Mouse (Mus musculus) E14TG2a.4 (cell line): ENCODE measurements at regions not wholly inside any gene's neighbourhood (a gene's known extent, or its start where the extent isn't known, plus 50 kb on each side); places are given as distances from the start of the nearest gene placed in this dataset.

Experiments used
- H3K27me3 ChIP-seq: 2 replicates; pipeline ENCODE4 v1.6.1; 2014; ENCODE audit warnings: low read length, control low read depth; ENCODE audit not compliant: insufficient read depth
- H3K36me3 ChIP-seq: 2 replicates; pipeline ENCODE4 v1.6.1; 2014; ENCODE audit warnings: low read length, control low read depth; ENCODE audit not compliant: insufficient read depth
- H3K4me1 ChIP-seq: replicated peaks from 2 replicates; pipeline ENCODE4 v1.6.1; 2014; ENCODE audit warnings: low read depth, low read length, control low read depth
- H3K4me3 ChIP-seq: replicated peaks from 2 replicates; pipeline ENCODE4 v1.5.1; 2014; ENCODE audit warnings: mild to moderate bottlenecking, low read length
- H3K9me3 ChIP-seq: 2 replicates; pipeline ENCODE4 v1.6.1; 2014; ENCODE audit warnings: low read length, control low read depth
- CTCF ChIP-seq: conservative IDR thresholded peaks from 2 replicates; pipeline ENCODE4 v1.5.1; 2014; ENCODE audit warnings: low read length
- NANOG ChIP-seq: IDR thresholded peaks from 2 replicates; pipeline ENCODE4 v1.6.1; 2014; ENCODE audit warnings: borderline replicate concordance, low read length, mixed read lengths
- POU5F1 ChIP-seq: IDR thresholded peaks from 2 replicates; pipeline ENCODE4 v1.6.1; 2014; ENCODE audit warnings: low read length, borderline replicate concordance

- no peak overlapping the region for H3K4me3 ChIP-seq
- H3K36me3 ChIP-seq: no peaks in the 10 kb centered on the region
- H3K9me3 ChIP-seq: no peaks in the 10 kb centered on the region
- no peaks in the 10 kb centered on the region for H3K27me3 ChIP-seq
- H3K4me1 ChIP-seq: no peaks in the 10 kb centered on the region
- TF ChIP-seq NANOG: no peak
- no peak for TF ChIP-seq POU5F1
- TF ChIP-seq CTCF: no peak
Measured at GRCm38 (mm10) chr3:18667726-18668125, 719.5 kb downstream of the Cypt12 start.

GRCm38 (mm10) chr3:18668936-18669335, 720.7 kb downstream of the Cypt12 start:
- H3K4me3 ChIP-seq: no peak overlapping the region
- no peaks in the 10 kb centered on the region for H3K27me3 ChIP-seq
- H3K4me1 ChIP-seq: no peaks in the 10 kb centered on the region
- no peaks in the 10 kb centered on the region for H3K9me3 ChIP-seq
- H3K36me3 ChIP-seq: no peaks in the 10 kb centered on the region
- no peak for TF ChIP-seq POU5F1
- TF ChIP-seq NANOG: no peak
- no peak for TF ChIP-seq CTCF

- no peak for TF ChIP-seq POU5F1
- no peak for TF ChIP-seq NANOG
- no peak for TF ChIP-seq CTCF
- Histone ChIP-seq H3K9me3 (no peaks in the 10 kb centered on the region), H3K27me3 (no peaks in the 10 kb centered on the region), H3K36me3 (no peaks in the 10 kb centered on the region), H3K4me1 (no peaks in the 10 kb centered on the region), H3K4me3 (no peak overlapping the region)
Measured at GRCm38 (mm10) chr3:18670203-18670700, 722.0 kb downstream of the Cypt12 start.

GRCm38 (mm10) chr3:18671681-18672080, 723.5 kb downstream of the Cypt12 start:
- Histone ChIP-seq H3K9me3 (no peaks in the 10 kb centered on the region), H3K4me1 (no peaks in the 10 kb centered on the region), H3K4me3 (no peak overlapping the region), H3K36me3 (no peaks in the 10 kb centered on the region), H3K27me3 (no peaks in the 10 kb centered on the region)
- TF ChIP-seq NANOG (no peak), CTCF (no peak), POU5F1 (no peak)

- H3K9me3 ChIP-seq: peaks cover 3% of the 10 kb centered on the region; the same call in 1 of the 2 replicates
- TF ChIP-seq CTCF: no peak
- no peak for TF ChIP-seq POU5F1
- H3K4me1 ChIP-seq: no peaks in the 10 kb centered on the region
- no peaks in the 10 kb centered on the region for H3K36me3 ChIP-seq
- H3K27me3 ChIP-seq: no peaks in the 10 kb centered on the region
- H3K4me3 ChIP-seq: no peak overlapping the region
Measured at GRCm38 (mm10) chr3:18683346-18684101, 735.3 kb downstream of the Cypt12 start.

- Histone ChIP-seq H3K9me3 (peaks cover 60% of the 10 kb centered on the region), H3K4me3 (no peak overlapping the region), H3K36me3 (peaks cover 5% of the 10 kb centered on the region), H3K4me1 (peaks cover 24% of the 10 kb centered on the region), H3K27me3 (no peaks in the 10 kb centered on the region)
- TF ChIP-seq NANOG (no peak), POU5F1 (peak; percentile 77; the same call in 1 of the 2 replicates)
Measured at GRCm38 (mm10) chr3:18695113-18695792, 747.0 kb downstream of the Cypt12 start.

- TF ChIP-seq NANOG (no peak), CTCF (no peak)
- Histone ChIP-seq H3K4me3 (no peak overlapping the region), H3K4me1 (peaks cover 24% of the 10 kb centered on the region), H3K27me3 (no peaks in the 10 kb centered on the region), H3K9me3 (peaks cover 61% of the 10 kb centered on the region), H3K36me3 (peaks cover 5% of the 10 kb centered on the region)
Measured at GRCm38 (mm10) chr3:18696981-18697660, 748.9 kb downstream of the Cypt12 start.

- TF ChIP-seq CTCF (no peak), NANOG (no peak), POU5F1 (no peak)
- peaks cover 24% of the 10 kb centered on the region for H3K4me1 ChIP-seq
- peaks cover under 1% of the 10 kb centered on the region for H3K36me3 ChIP-seq
- H3K4me3 ChIP-seq: no peak overlapping the region
- H3K27me3 ChIP-seq: no peaks in the 10 kb centered on the region
- peaks cover 57% of the 10 kb centered on the region for H3K9me3 ChIP-seq
Measured at GRCm38 (mm10) chr3:18698106-18698505, 749.9 kb downstream of the Cypt12 start.

- H3K36me3 ChIP-seq: no peaks in the 10 kb centered on the region
- H3K4me3 ChIP-seq: no peak overlapping the region
- H3K9me3 ChIP-seq: peaks cover 2% of the 10 kb centered on the region; the same call in 1 of the 2 replicates
- H3K4me1 ChIP-seq: no peaks in the 10 kb centered on the region
- no peaks in the 10 kb centered on the region for H3K27me3 ChIP-seq
- TF ChIP-seq NANOG: no peak
- no peak for TF ChIP-seq CTCF
- TF ChIP-seq POU5F1: no peak
Measured at GRCm38 (mm10) chr3:18705165-18705564, 757.0 kb downstream of the Cypt12 start.
